Mouse (Mus musculus) CH12.LX (cell line): ENCODE results near the gene Ccnl2. TPM values are rescaled to one million over a fixed set of nuclear protein-coding genes. Genes with fewer than 3 reads are reported as not detected.

Source experiments
- DNase-seq: peaks from one replicate; pipeline ENCODE4 v3.0.0-alpha.2; 2013; ENCODE audit errors: extremely low read depth
- H3K27ac ChIP-seq: 2 replicates; pipeline ENCODE4 v1.5.1; 2012; ENCODE audit warnings: low read depth, mild to moderate bottlenecking, control low read depth, moderate library complexity; ENCODE audit not compliant: insufficient read depth
- H3K27me3 ChIP-seq: replicated peaks from 2 replicates; pipeline ENCODE3; 2012; ENCODE audit warnings: inconsistent platforms
- H3K36me3 ChIP-seq, 2 experiments: replicated peaks in 1 of 2; 2 replicates each; pipeline versions ENCODE3 to v1.6.1; 2012; ENCODE audit warnings: inconsistent platforms in 1 of 2, low read length in 1 of 2, mild to moderate bottlenecking in 1 of 2, mixed read lengths in 1 of 2, moderate library complexity in 1 of 2; ENCODE audit not compliant: control insufficient read depth in 1 of 2, insufficient read depth in 1 of 2
- H3K4me1 ChIP-seq, 2 experiments: 2 replicates each; pipeline ENCODE4 v1.6.1; 2012; ENCODE audit warnings: inconsistent platforms in 1 of 2, moderate library complexity in 1 of 2; ENCODE audit not compliant: insufficient read depth in 2 of 2, control insufficient read depth in 1 of 2
- H3K4me2 ChIP-seq: 2 replicates; pipeline ENCODE4 v1.6.1; 2012; ENCODE audit warnings: low read depth, mild to moderate bottlenecking, control low read depth; ENCODE audit not compliant: poor library complexity, insufficient read depth, severe bottlenecking
- H3K4me3 ChIP-seq, 3 experiments: fragments of 150-350 bp in 1 of 3; sonication (generic) in 1 of 3; replicated peaks in 1 of 3; 2 replicates each; pipeline versions ENCODE3 to v1.5.1; 2011 to 2012; ENCODE audit warnings: low read depth in 2 of 3, low read length in 2 of 3, mild to moderate bottlenecking in 2 of 3, moderate library complexity in 2 of 3, control low read depth in 1 of 3, improper control_type of control experiment in 1 of 3, inconsistent platforms in 1 of 3, mixed read lengths in 1 of 3; ENCODE audit not compliant: poor library complexity in 1 of 3
- H3K79me2 ChIP-seq: replicated peaks from 2 replicates; pipeline ENCODE4 v1.6.1; 2012; ENCODE audit warnings: mild to moderate bottlenecking, moderate library complexity; ENCODE audit not compliant: control insufficient read depth, poor library complexity, insufficient read depth, severe bottlenecking; ENCODE audit errors: extremely low read depth
- H3K9ac ChIP-seq: 2 replicates; pipeline ENCODE4 v1.6.1; 2012; ENCODE audit warnings: low read depth, mild to moderate bottlenecking, control low read depth, moderate library complexity; ENCODE audit not compliant: insufficient read depth
- H3K9me3 ChIP-seq: replicated peaks from 2 replicates; pipeline ENCODE3; 2012; ENCODE audit warnings: low read length, inconsistent platforms, mixed read lengths
- BHLHE40 ChIP-seq: IDR thresholded peaks from 2 replicates; pipeline ENCODE4 v1.6.1; 2011; ENCODE audit warnings: mild to moderate bottlenecking, low read depth, low read length, improper control_type of control experiment
- CHD1 ChIP-seq: IDR thresholded peaks from 2 replicates; pipeline ENCODE4 v1.6.1; 2012; ENCODE audit warnings: low read depth, low read length, improper control_type of control experiment, inconsistent platforms
- CHD2 ChIP-seq: IDR thresholded peaks from 2 replicates; pipeline ENCODE4 v1.6.1; 2011; ENCODE audit warnings: low read length, improper control_type of control experiment
- CTCF ChIP-seq, 2 experiments: IDR thresholded peaks in 1 of 2; conservative IDR thresholded peaks in 1 of 2; 2 replicates each; pipeline ENCODE4 v1.5.1; 2011 to 2012; ENCODE audit warnings: low read depth in 2 of 2, low read length in 2 of 2, improper control_type of control experiment in 1 of 2, inconsistent platforms in 1 of 2, mild to moderate bottlenecking in 1 of 2, moderate library complexity in 1 of 2
- E2F4 ChIP-seq: IDR thresholded peaks from 2 replicates; pipeline ENCODE4 v1.6.1; 2011; ENCODE audit warnings: low read depth, low read length, improper control_type of control experiment; ENCODE audit not compliant: insufficient replicate concordance
- ELF1 ChIP-seq: IDR thresholded peaks from 2 replicates; pipeline ENCODE4 v1.6.1; 2014; ENCODE audit warnings: low read depth, mild to moderate bottlenecking, inconsistent platforms, low read length, improper control_type of control experiment
- EP300 ChIP-seq: IDR thresholded peaks from 2 replicates; pipeline ENCODE4 v1.6.1; 2011; ENCODE audit warnings: low read length, improper control_type of control experiment
- ETS1 ChIP-seq: conservative IDR thresholded peaks from 2 replicates; pipeline ENCODE4 v1.6.1; 2012; ENCODE audit warnings: low read depth, mild to moderate bottlenecking, inconsistent platforms, low read length, improper control_type of control experiment, moderate library complexity
- GABPA ChIP-seq: IDR thresholded peaks from 2 replicates; pipeline ENCODE4 v1.6.1; 2012; ENCODE audit warnings: low read depth, low read length, improper control_type of control experiment, inconsistent platforms; ENCODE audit not compliant: insufficient replicate concordance
- HCFC1 ChIP-seq: IDR thresholded peaks from 2 replicates; pipeline ENCODE4 v1.6.1; 2012; ENCODE audit warnings: low read depth, mild to moderate bottlenecking, inconsistent platforms, low read length, improper control_type of control experiment
- IRF4 ChIP-seq: IDR thresholded peaks from 2 replicates; pipeline ENCODE4 v1.6.1; 2014; ENCODE audit warnings: low read depth, mild to moderate bottlenecking, inconsistent platforms, low read length, improper control_type of control experiment
- JUN ChIP-seq: IDR thresholded peaks from 2 replicates; pipeline ENCODE4 v1.6.1; 2011; ENCODE audit warnings: low read depth, mild to moderate bottlenecking, low read length, improper control_type of control experiment, moderate library complexity; ENCODE audit not compliant: insufficient read depth
- JUND ChIP-seq: conservative IDR thresholded peaks from 2 replicates; pipeline ENCODE4 v1.6.1; 2011; ENCODE audit warnings: low read depth, low read length, improper control_type of control experiment
- KAT2A ChIP-seq: IDR thresholded peaks from 2 replicates; pipeline ENCODE4 v1.6.1; 2012; ENCODE audit warnings: low read length, improper control_type of control experiment, inconsistent platforms; ENCODE audit not compliant: insufficient replicate concordance
- MAFK ChIP-seq: IDR thresholded peaks from 2 replicates; pipeline ENCODE4 v1.6.1; 2011; ENCODE audit warnings: low read length, improper control_type of control experiment; ENCODE audit not compliant: insufficient replicate concordance
- MAX ChIP-seq: IDR thresholded peaks from 2 replicates; pipeline ENCODE4 v1.6.1; 2011; ENCODE audit warnings: low read length, improper control_type of control experiment
- MAZ ChIP-seq: IDR thresholded peaks from 2 replicates; pipeline ENCODE4 v1.6.1; 2012; ENCODE audit warnings: low read depth, mild to moderate bottlenecking, inconsistent platforms, low read length, improper control_type of control experiment, moderate library complexity
- MEF2A ChIP-seq: IDR thresholded peaks from 2 replicates; pipeline ENCODE4 v1.6.1; 2014; ENCODE audit warnings: low read depth, mild to moderate bottlenecking, inconsistent platforms, low read length, improper control_type of control experiment, borderline replicate concordance
- MXI1 ChIP-seq: IDR thresholded peaks from 2 replicates; pipeline ENCODE4 v1.6.1; 2011; ENCODE audit warnings: mild to moderate bottlenecking, low read depth, low read length, improper control_type of control experiment
- MYC ChIP-seq: IDR thresholded peaks from 2 replicates; pipeline ENCODE4 v1.6.1; 2011; ENCODE audit warnings: low read depth, mild to moderate bottlenecking, improper control_type of control experiment, low read length
- NELFE ChIP-seq: IDR thresholded peaks from 2 replicates; pipeline ENCODE4 v1.6.1; 2011; ENCODE audit warnings: low read depth, low read length, improper control_type of control experiment
- NRF1 ChIP-seq: IDR thresholded peaks from 2 replicates; pipeline ENCODE4 v1.6.1; 2014; ENCODE audit warnings: low read depth, mild to moderate bottlenecking, inconsistent platforms, low read length, improper control_type of control experiment, moderate library complexity
- PAX5 ChIP-seq: IDR thresholded peaks from 2 replicates; pipeline ENCODE4 v1.6.1; 2012; ENCODE audit warnings: low read length, inconsistent platforms, mixed read lengths
- POLR2A ChIP-seq: IDR thresholded peaks from 2 replicates; pipeline ENCODE4 v1.6.1; 2011; ENCODE audit warnings: low read depth, mild to moderate bottlenecking, improper control_type of control experiment, low read length
- POLR2AphosphoS2 ChIP-seq: IDR thresholded peaks from 2 replicates; pipeline ENCODE4 v1.6.1; 2011; ENCODE audit warnings: low read depth, low read length, improper control_type of control experiment
- RAD21 ChIP-seq: IDR thresholded peaks from 2 replicates; pipeline ENCODE4 v1.6.1; 2011; ENCODE audit warnings: low read depth, mild to moderate bottlenecking, low read length, improper control_type of control experiment, moderate library complexity
- RCOR1 ChIP-seq: conservative IDR thresholded peaks from 2 replicates; pipeline ENCODE4 v1.6.1; 2012; ENCODE audit warnings: low read depth, mild to moderate bottlenecking, inconsistent platforms, low read length, improper control_type of control experiment
- SIN3A ChIP-seq: IDR thresholded peaks from 2 replicates; pipeline ENCODE4 v1.6.1; 2012; ENCODE audit warnings: low read length, improper control_type of control experiment, inconsistent platforms
- SMC3 ChIP-seq: IDR thresholded peaks from 2 replicates; pipeline ENCODE4 v1.6.1; 2011; ENCODE audit warnings: low read depth, low read length, improper control_type of control experiment
- TBP ChIP-seq: conservative IDR thresholded peaks from 2 replicates; pipeline ENCODE4 v1.6.1; 2011; ENCODE audit warnings: low read depth, low read length, improper control_type of control experiment
- TCF12 ChIP-seq: IDR thresholded peaks from 2 replicates; pipeline ENCODE4 v1.6.1; 2014; ENCODE audit warnings: low read depth, mild to moderate bottlenecking, inconsistent platforms, low read length, improper control_type of control experiment
- UBTF ChIP-seq: IDR thresholded peaks from 2 replicates; pipeline ENCODE4 v1.6.1; 2012; ENCODE audit warnings: low read depth, mild to moderate bottlenecking, inconsistent platforms, low read length, improper control_type of control experiment, moderate library complexity
- USF1 ChIP-seq: IDR thresholded peaks from 2 replicates; pipeline ENCODE4 v1.6.1; 2014; ENCODE audit warnings: low read depth, mild to moderate bottlenecking, inconsistent platforms, low read length, improper control_type of control experiment
- USF2 ChIP-seq: conservative IDR thresholded peaks from 2 replicates; pipeline ENCODE4 v1.6.1; 2011; ENCODE audit warnings: low read depth, low read length, improper control_type of control experiment
- ZC3H11A ChIP-seq: IDR thresholded peaks from 2 replicates; pipeline ENCODE4 v1.6.1; 2012; ENCODE audit warnings: low read depth, mild to moderate bottlenecking, inconsistent platforms, low read length, improper control_type of control experiment
- ZKSCAN1 ChIP-seq: IDR thresholded peaks from 2 replicates; pipeline ENCODE4 v1.6.1; 2012; ENCODE audit warnings: low read depth, inconsistent platforms, low read length, improper control_type of control experiment, borderline replicate concordance
- ZMIZ1 ChIP-seq: IDR thresholded peaks from 2 replicates; pipeline ENCODE4 v1.6.1; 2012; ENCODE audit warnings: low read depth, mild to moderate bottlenecking, inconsistent platforms, low read length, improper control_type of control experiment
- ZNF384 ChIP-seq: IDR thresholded peaks from 2 replicates; pipeline ENCODE4 v1.6.1; 2012; ENCODE audit warnings: low read depth, low read length, improper control_type of control experiment, inconsistent platforms
- dilution Hi-C: fragments of 300-500 bp; cut with MboI; formaldehyde crosslinking; loops from 2 replicates; pipeline ENCODE4 v1.14.3; 2020; ENCODE audit warnings: low sequenced_read_pairs; ENCODE audit not compliant: extremely low pct_unique_long_range_greater_than_20kb, extremely low pct_ligation_motif_present
- in situ Hi-C: fragments of 300-500 bp; cut with MboI; formaldehyde crosslinking; loops from 3 replicates; pipeline ENCODE4 v1.14.3; 2019; ENCODE audit warnings: low sequenced_read_pairs, low pct_ligation_motif_present, low pct_unique_long_range_greater_than_20kb, mixed read lengths
- polyA plus RNA-seq: library from polyadenylated mRNA; unstranded; fragments of >175 nt; gene quantifications from 2 replicates; pipeline ENCODE4 v1.2.1, GENCODE M21; 2012; ENCODE audit warnings: low read depth; ENCODE audit not compliant: insufficient read length
- total RNA-seq, 2 experiments: library from RNA; depleted of rRNA; stranded (reverse); fragments of 300-350 nt in 1 of 2; fragments of >200 nt in 1 of 2; gene quantifications; 2 replicates each; pipeline ENCODE4 v1.2.3; 2012 to 2014

The Ccnl2 gene
- total and polyA plus RNA-seq, 3 experiments, result 59.6 to 67.7 (median 63.7) TPM

DNA sequence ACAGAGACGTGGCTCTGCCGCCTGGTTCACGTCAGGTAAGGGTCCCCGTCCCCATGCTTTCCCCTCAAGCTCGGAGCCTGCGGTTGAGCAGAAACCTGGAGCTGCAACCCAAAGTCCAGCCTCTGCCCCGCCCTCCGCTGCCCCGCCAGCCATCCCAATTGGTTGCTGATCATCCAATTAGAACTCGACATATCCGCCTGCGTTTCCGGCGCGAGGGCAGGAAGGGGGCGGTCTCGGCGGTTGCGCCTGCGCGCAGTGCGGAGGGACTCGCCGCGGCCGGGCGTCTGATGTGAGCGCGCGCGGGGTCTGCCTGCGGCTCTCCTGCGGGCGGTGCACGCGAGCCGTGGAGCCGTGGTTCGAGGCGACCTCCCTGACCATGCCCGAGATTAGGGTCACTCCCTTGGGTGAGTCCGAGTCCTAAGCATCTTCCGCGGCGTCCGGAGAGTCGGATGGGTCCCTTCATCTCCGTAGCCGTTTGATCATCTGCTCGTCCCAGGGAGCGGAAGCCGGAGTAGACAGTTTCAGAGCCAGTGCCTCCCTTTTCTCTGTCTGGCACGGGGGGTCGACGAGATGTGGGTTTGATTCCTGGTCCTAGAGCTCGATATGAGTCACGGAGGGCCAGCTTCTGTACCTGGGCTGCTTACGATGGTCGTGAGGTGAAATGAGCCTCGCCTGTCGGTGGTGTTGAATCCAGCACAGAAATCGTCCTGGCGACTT lies 57.2 kb downstream of the Ccnl2 start, which contains the start of the genes Cptp and Ints11:
Gene Cptp, minus strand, starts transcription at position 124 of the 717 bp plus-strand sequence.
Gene Ints11, plus strand, starts transcription at position 230 of the 717 bp plus-strand sequence.
- peak; percentile 94 for DNase-seq
- Histone ChIP-seq H3K9ac (peak within 1 kb of the TSS; percentile 84), H3K4me3 (peak within 1 kb of the TSS; percentile 85 to 93 (median 88)), H3K4me2 (peak within 1 kb of the TSS; percentile 94), H3K27ac (peak within 1 kb of the TSS; percentile 5; the same call in 1 of the 2 replicates), H3K9me3 (no peaks in the 10 kb centered on the region), H3K79me2 (peaks cover 31% of the 10 kb centered on the region), H3K36me3 (peaks cover 55 to 64% of the 10 kb centered on the region in 2 experiments), H3K4me1 (peaks cover 26 to 36% of the 10 kb centered on the region in 2 experiments), H3K27me3 (no peaks in the 10 kb centered on the region)
- dilution Hi-C loops (no loop called here), in situ Hi-C loops (no loop called here)
- peak; percentile 81 for TF ChIP-seq ZMIZ1
- TF ChIP-seq POLR2A, result peak; percentile 90
- peak; percentile 77 for TF ChIP-seq MXI1
- no peak for TF ChIP-seq EP300
- TF ChIP-seq BHLHE40, result peak; percentile 34; the same call in 1 of the 2 replicates
- TF ChIP-seq MYC, result peak; percentile 67; the same call in 1 of the 2 replicates
- TF ChIP-seq POLR2AphosphoS2, result peak; percentile 83
- peak; percentile 19 for TF ChIP-seq RAD21
- no peak for TF ChIP-seq USF1
- TF ChIP-seq TBP, result 0 out of 2 replicates have a peak, but pooled peaks have one; percentile 16
- TF ChIP-seq CTCF (conservative IDR thresholded peaks at IDR 0.05 in 1 of 2, IDR thresholded peaks at IDR 0.05 in 1 of 2; ENCODE audit: low read depth in 2 of 2, low read length in 2 of 2), result peak in 1 of 2 experiments; percentile 36; a peak in 2 of 4 replicates
- peak; percentile 29; the same call in 1 of the 2 replicates for TF ChIP-seq IRF4
- TF ChIP-seq ELF1, result peak; percentile 80
- TF ChIP-seq MAFK, result no peak
- TF ChIP-seq PAX5, result no peak
- TF ChIP-seq UBTF, result no peak
- TF ChIP-seq CHD2, result peak; percentile 53; the same call in 1 of the 2 replicates
- no peak for TF ChIP-seq ZKSCAN1
- TF ChIP-seq NRF1, result peak; percentile 94
- no peak for TF ChIP-seq E2F4
- TF ChIP-seq NELFE, result peak; percentile 95
- TF ChIP-seq SMC3, result peak; percentile 18
- no peak for TF ChIP-seq MEF2A
- TF ChIP-seq USF2, result no peak
- no peak for TF ChIP-seq ZNF384
- TF ChIP-seq RCOR1, result no peak
- peak; percentile 86 for TF ChIP-seq TCF12
- TF ChIP-seq CHD1, result no peak
- TF ChIP-seq MAX, result no peak
- no peak for TF ChIP-seq JUND
- TF ChIP-seq ETS1, result no peak
- TF ChIP-seq MAZ, result no peak
- peak; percentile 84 for TF ChIP-seq SIN3A
- TF ChIP-seq KAT2A, result peak; percentile 71; the same call in 1 of the 2 replicates
- no peak for TF ChIP-seq JUN
- TF ChIP-seq GABPA, result no peak
- no peak for TF ChIP-seq ZC3H11A
- peak; percentile 80 for TF ChIP-seq HCFC1
